In genomic region chr9:22143108-22144037, GRCm38 (mm10) we compare ENCODE assay signal across 9 mouse cellular contexts. TPM values are rescaled to one million over a fixed set of nuclear protein-coding genes. Genes with fewer than 3 reads are reported as not detected.
DNase-seq lines count a peak whose midpoint lies in the region; ATAC-seq and TF ChIP-seq lines count a peak whose summit lies in the region.
"Had no signal": no experiment of that assay in that cellular context is flagged by ENCODE, and none has a peak within 500 bp of the region (broad histone marks: within the 10 kb centered on the region; RNA-seq: fewer than 3 reads in every experiment).

No protein-coding gene starts in this region.

- no peak overlapping the region for H3K4me3 ChIP-seq in cerebellum, adult 2 months (replicated peaks; ENCODE audit: insufficient read depth, low read depth, low read length)
- H3K4me3 ChIP-seq in left cerebral cortex, adult 2 months = no peak overlapping the region

- WGBS in cerebellum, adult 2 months = 49% methylated on average over 17 of the region's 17 CpGs

- H3K27me3 ChIP-seq in cerebellum, adult 2 months (ENCODE audit: control insufficient read depth, insufficient read depth, low read length) = no peaks in the 10 kb centered on the region

- peak; percentile 92 for TF ChIP-seq CTCF in cerebellum, adult 2 months (IDR thresholded peaks at IDR 0.05; ENCODE audit: borderline replicate concordance, insufficient read depth, low read depth, low read length)
- peak; percentile 97 for TF ChIP-seq CTCF in left cerebral cortex, adult 2 months (IDR thresholded peaks at IDR 0.05)

- intact Hi-C loops in left cerebral cortex, adult 2 months (cut with DNase I) = loop anchor here (1.0 kb wide), 2 partner anchors 25 to 77 kb away; no protein-coding TSS in a partner anchor

- no peaks in the 10 kb centered on the region for H3K4me1 ChIP-seq in cerebellum, adult 2 months (ENCODE audit: control insufficient read depth, insufficient read depth, low read length)

- H3K27ac ChIP-seq in cerebellum, adult 2 months (ENCODE audit: insufficient read depth, low read length) = no peak overlapping the region
- no peak overlapping the region for H3K27ac ChIP-seq in left cerebral cortex, adult 2 months
- H3K27ac ChIP-seq: macrophage had no signal

- ATAC-seq in frontal cortex, adult (ENCODE audit: low TSS enrichment) = peak; percentile 85
- ATAC-seq in megakaryocyte progenitor cell, adult 5-6 weeks (replicated peaks; ENCODE audit: poor library complexity) = peak; percentile 91

- peak; percentile 91 for DNase-seq in NIH3T3 (ENCODE audit: low read depth)
- peak; percentile 84 to 92 for DNase-seq in cerebellum, adult 2 months
- DNase-seq in hindlimb bud, embryonic 11.5 days (ENCODE audit: extremely low spot score, low read depth, low spot score) = peak; percentile 75
- peak; percentile 82 to 91 for DNase-seq in left cerebral cortex, adult 2 months (ENCODE audit: extremely low spot score in 1 of 2, low spot score in 2 of 2)
- DNase-seq in right cerebral cortex, postnatal 10 days (ENCODE audit: low spot score in 2 of 2) = peak; percentile 77 to 89
- peak; percentile 63 for DNase-seq in urinary bladder, postnatal 10 days (ENCODE audit: low spot score)

- no peak for TF ChIP-seq POLR2A in cerebellum, adult 2 months (IDR thresholded peaks at IDR 0.05; ENCODE audit: borderline replicate concordance, insufficient read depth, low read length)

RNA-seq across cellular contexts. Expression of gene Acp5, which starts 7.9 kb away (rescaled TPM):
- 0.25 and 0.28 TPM in 2 replicates for polyA plus RNA-seq in cerebellum, adult 2 months (2012; rRNA removed)
- under 1 TPM in 1 of 2 experiments, not detected in 1; 0.51 TPM for total RNA-seq in left cerebral cortex, adult 2 months (2021)
- 3.3 and 4.1 TPM in 2 replicates for total RNA-seq in megakaryocyte progenitor cell, adult 5-6 weeks (2015)
- total RNA-seq in megakaryocyte progenitor cell, adult 5-6 weeks (2017) = 2.9 and 5.3 TPM in 2 replicates

RNA-seq across cellular contexts. Expression of gene Pigyl, which starts 13.3 kb away (rescaled TPM):
- 115 and 150 TPM in 2 replicates for polyA plus RNA-seq in cerebellum, adult 2 months (2012; rRNA removed)
- total RNA-seq in left cerebral cortex, adult 2 months (2021) = 10 to 100 TPM; 40.1 to 43.4 TPM
- total RNA-seq in megakaryocyte progenitor cell, adult 5-6 weeks (2015) = 21.8 and 25.4 TPM in 2 replicates
- 28.4 and 31.8 TPM in 2 replicates for total RNA-seq in megakaryocyte progenitor cell, adult 5-6 weeks (2017)

RNA-seq across cellular contexts. Expression of gene Elof1, which starts 26.4 kb away (rescaled TPM):
- 125 and 130 TPM in 2 replicates for polyA plus RNA-seq in cerebellum, adult 2 months (2012; rRNA removed)
- 10 to 100 TPM; 63.4 to 65.3 TPM for total RNA-seq in left cerebral cortex, adult 2 months (2021)
- 106 and 124 TPM in 2 replicates for total RNA-seq in megakaryocyte progenitor cell, adult 5-6 weeks (2015)
- 43.6 and 49.6 TPM in 2 replicates for total RNA-seq in megakaryocyte progenitor cell, adult 5-6 weeks (2017)

RNA-seq across cellular contexts. Expression of gene Cnn1, which starts 44.4 kb away (rescaled TPM):
- 1.6 and 1.8 TPM in 2 replicates for polyA plus RNA-seq in cerebellum, adult 2 months (2012; rRNA removed)
- total RNA-seq in left cerebral cortex, adult 2 months (2021) = 1 to 10 TPM in 1 of 2 experiments, under 1 TPM in 1; 0.41 to 1.3 TPM
- not detected in 2 replicates for total RNA-seq in megakaryocyte progenitor cell, adult 5-6 weeks (2015)
- not detected in 2 replicates for total RNA-seq in megakaryocyte progenitor cell, adult 5-6 weeks (2017)
- polyA plus RNA-seq: macrophage had no signal

RNA-seq across cellular contexts. Expression of gene Zfp872, which starts 44.5 kb away (rescaled TPM):
- 0.07 and 0.13 TPM in 2 replicates for polyA plus RNA-seq in cerebellum, adult 2 months (2012; rRNA removed)
- not detected for total RNA-seq in left cerebral cortex, adult 2 months (2021)
- not detected in 2 replicates for total RNA-seq in megakaryocyte progenitor cell, adult 5-6 weeks (2015)
- not detected in 2 replicates for total RNA-seq in megakaryocyte progenitor cell, adult 5-6 weeks (2017)
- polyA plus RNA-seq: macrophage had no signal
